Mouse (Mus musculus) cerebellum, adult 2 months (tissue): ENCODE measurements around the gene Akap2. TPM values are rescaled to one million over a fixed set of nuclear protein-coding genes. Genes with fewer than 3 reads are reported as not detected.
A peak's percentile ranks its signal among the peaks of the same experiment; 100 is the strongest.

Experiments
- DNase-seq, 2 experiments: peaks; one replicate each; pipeline ENCODE4 v3.0.0; 2021
- H3K27ac ChIP-seq: fragments of 200-500 bp; 2 replicates; pipeline ENCODE4 v1.5.1; 2012; ENCODE audit warnings: low read length, control low read depth, inconsistent platforms; ENCODE audit not compliant: insufficient read depth
- H3K27me3 ChIP-seq: fragments of 200-500 bp; 2 replicates; pipeline ENCODE4 v1.6.1; 2012; ENCODE audit warnings: inconsistent platforms, mild to moderate bottlenecking, low read length, moderate library complexity; ENCODE audit not compliant: control insufficient read depth, insufficient read depth
- H3K4me1 ChIP-seq: fragments of 200-500 bp; 2 replicates; pipeline ENCODE4 v1.6.1; 2011; ENCODE audit warnings: low read length; ENCODE audit not compliant: control insufficient read depth, insufficient read depth
- H3K4me3 ChIP-seq: fragments of 200-500 bp; replicated peaks from 2 replicates; pipeline ENCODE3; 2011; ENCODE audit warnings: mild to moderate bottlenecking, low read depth, low read length, control low read depth; ENCODE audit not compliant: insufficient read depth
- CTCF ChIP-seq: fragments of 200-500 bp; IDR thresholded peaks from 2 replicates; pipeline ENCODE4 v1.5.1; 2011; ENCODE audit warnings: low read depth, mild to moderate bottlenecking, control low read depth, low read length, moderate library complexity, borderline replicate concordance; ENCODE audit not compliant: insufficient read depth
- POLR2A ChIP-seq: fragments of 200-500 bp; IDR thresholded peaks from 2 replicates; pipeline ENCODE4 v1.6.1; 2011; ENCODE audit warnings: low read length, control low read depth, borderline replicate concordance; ENCODE audit not compliant: insufficient read depth
- WGBS: fragments of 180-500 bp; shearing (Covaris S2); methylation state at CpG from one replicate; pipeline ENCODE4 v1.1.7; 2018; 5-methylcytosine and 5-hydroxymethylcytosine counted together
- polyA plus RNA-seq: library from polyadenylated mRNA; depleted of rRNA; stranded (reverse); fragments of >200 nt; gene quantifications from 2 replicates; pipeline ENCODE4 v1.2.3, GENCODE M21; 2012

The Akap2 gene
- polyA plus RNA-seq, 1 experiment = 33.6 TPM

GRCm38 (mm10) chr4:57861856-57862255 is 144.4 kb downstream of the Akap2 start:
- no peaks in the 10 kb centered on the region for H3K27me3 ChIP-seq
- DNase-seq = no peak
- H3K27ac ChIP-seq = no peak overlapping the region
- TF ChIP-seq CTCF (no peak), POLR2A (no peak)
- 89% methylated on average over 8 of the region's 8 CpGs for WGBS
- H3K4me1 ChIP-seq = no peaks in the 10 kb centered on the region
- H3K4me3 ChIP-seq = no peak overlapping the region

GRCm38 (mm10) chr4:57862269-57862986 is 145.0 kb downstream of the Akap2 start:
- 80% methylated on average over 9 of the region's 9 CpGs for whole genome bisulfite sequencing
- no peak overlapping the region for H3K4me3 ChIP-seq
- no peak for DNase-seq

DNA sequence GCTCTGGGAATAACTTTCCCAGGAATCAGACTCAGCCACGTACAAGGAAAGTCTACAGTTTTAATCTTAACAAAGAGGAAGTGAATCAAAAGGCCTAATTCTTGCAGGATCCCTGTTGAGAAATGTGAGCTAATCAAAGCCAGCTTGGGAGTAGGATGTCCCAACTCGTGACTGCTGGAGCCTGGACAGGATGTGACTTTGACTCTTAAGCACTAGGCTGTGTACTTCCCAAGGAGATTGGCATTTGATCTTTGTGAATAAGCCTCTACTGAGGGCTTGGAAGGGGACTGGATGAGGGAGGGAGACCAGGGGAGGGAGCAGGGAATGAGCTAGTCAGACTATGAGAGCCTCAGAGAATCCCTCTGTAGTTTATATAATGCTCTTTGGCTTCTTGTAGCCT is 148.6 kb downstream of the Akap2 start:
- 30% methylated on average over 2 of the region's 2 CpGs for WGBS
- no peaks in the 10 kb centered on the region for H3K27me3 ChIP-seq
- no peak for TF ChIP-seq CTCF
- TF ChIP-seq POLR2A = no peak
- no peaks in the 10 kb centered on the region for H3K4me1 ChIP-seq
- H3K4me3 ChIP-seq = no peak overlapping the region
- DNase-seq = no peak
- no peak overlapping the region for H3K27ac ChIP-seq

More at GRCm38 (mm10) chr4:57862269-57862986, 145.0 kb downstream of the Akap2 start:
- no peak overlapping the region for H3K27ac ChIP-seq
- no peaks in the 10 kb centered on the region for H3K4me1 ChIP-seq
- H3K27me3 ChIP-seq = no peaks in the 10 kb centered on the region
- TF ChIP-seq CTCF (no peak), POLR2A (no peak)

DNA sequence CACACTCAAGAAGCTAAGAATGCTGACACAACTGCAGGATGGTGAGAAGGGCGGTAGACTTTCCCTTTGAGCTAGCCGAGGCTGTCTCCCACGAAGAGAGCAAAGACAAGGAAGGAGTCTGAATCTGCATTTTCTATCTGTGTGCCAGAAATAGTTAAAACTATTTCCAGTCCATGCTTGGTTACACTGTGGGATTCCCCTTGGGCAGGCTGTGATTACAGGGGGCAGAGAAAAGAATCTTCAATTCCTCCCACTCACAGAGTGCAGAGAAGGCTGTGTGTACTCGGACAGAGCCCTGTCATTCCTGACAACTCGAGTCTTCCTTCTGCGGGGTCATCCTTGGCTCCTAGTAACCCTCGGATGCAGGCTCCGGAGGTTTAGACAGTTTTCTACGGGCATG is 149.5 kb downstream of the Akap2 start:
- no peak for DNase-seq
- Histone ChIP-seq H3K27ac (no peak overlapping the region), H3K4me1 (no peaks in the 10 kb centered on the region), H3K27me3 (no peaks in the 10 kb centered on the region), H3K4me3 (no peak overlapping the region)
- TF ChIP-seq CTCF = no peak
- TF ChIP-seq POLR2A = no peak
- WGBS = 51% methylated on average over 9 of the region's 9 CpGs

DNA sequence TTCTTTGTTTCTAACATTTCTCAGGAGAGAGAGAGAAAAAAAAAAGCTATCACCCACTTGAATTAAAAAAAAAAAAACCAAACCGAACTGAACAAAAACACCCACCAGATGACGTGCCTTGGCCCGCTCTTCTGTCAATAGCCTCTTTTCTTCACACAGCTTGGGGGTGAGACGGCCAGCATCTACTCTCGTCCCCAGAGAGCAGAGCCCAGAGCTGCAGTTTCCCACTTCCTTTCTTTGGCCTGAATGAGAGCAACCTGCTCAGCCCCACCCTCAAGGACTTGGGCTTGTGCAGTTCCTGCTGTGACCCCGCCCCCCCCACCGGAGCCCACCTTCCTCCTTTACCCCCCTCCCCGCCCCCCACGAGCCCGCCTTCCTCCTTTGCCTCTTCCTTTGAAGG is 150.0 kb downstream of the Akap2 start:
- H3K27ac ChIP-seq = no peak overlapping the region
- H3K27me3 ChIP-seq = no peaks in the 10 kb centered on the region
- H3K4me3 ChIP-seq = no peak overlapping the region
- TF ChIP-seq CTCF (no peak), POLR2A (no peak)
- WGBS = 42% methylated on average over 10 of the region's 10 CpGs
- H3K4me1 ChIP-seq = no peaks in the 10 kb centered on the region
- no peak for DNase-seq

DNA sequence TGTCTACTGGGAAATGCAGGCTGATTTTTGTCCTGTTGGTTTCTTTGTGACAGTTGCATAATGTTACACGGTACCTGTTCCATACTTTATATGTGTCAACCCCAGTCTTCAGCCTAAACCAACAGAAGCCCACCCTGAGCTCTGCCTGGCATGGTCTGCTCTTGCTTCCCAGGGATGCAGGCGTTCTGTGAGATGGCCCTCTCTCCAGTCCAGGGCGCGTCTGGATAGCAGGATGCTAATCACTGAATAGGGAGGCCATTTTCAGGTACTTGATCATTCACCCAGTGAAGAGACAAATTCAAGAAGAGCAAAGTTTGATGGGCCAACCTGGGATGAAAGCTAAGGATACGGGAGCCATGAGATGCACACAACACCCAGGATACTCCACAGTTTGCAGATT is 161.7 kb downstream of the Akap2 start:
- TF ChIP-seq POLR2A (no peak), CTCF (no peak)
- 92% methylated on average over 5 of the region's 5 CpGs for WGBS

GRCm38 (mm10) chr4:57879804-57880357 is 162.4 kb downstream of the Akap2 start:
- no peak overlapping the region for H3K27ac ChIP-seq
- H3K4me3 ChIP-seq = no peak overlapping the region
- TF ChIP-seq POLR2A (no peak), CTCF (peak; percentile 67)
- H3K4me1 ChIP-seq = no peaks in the 10 kb centered on the region
- peak; percentile 57 to 78 for DNase-seq
- WGBS = 13% methylated on average over 6 of the region's 6 CpGs
- H3K27me3 ChIP-seq = no peaks in the 10 kb centered on the region

More for the DNA sequence above, 161.7 kb downstream of the Akap2 start:
- no peak for DNase-seq
- no peaks in the 10 kb centered on the region for H3K4me1 ChIP-seq
- no peak overlapping the region for H3K27ac ChIP-seq
- H3K27me3 ChIP-seq = no peaks in the 10 kb centered on the region
- no peak overlapping the region for H3K4me3 ChIP-seq
